Mouse (Mus musculus) testis, adult 2 months (tissue): ENCODE measurements around the gene Gapdh.

Experiments used
- CTCF ChIP-seq: fragments of 200-500 bp; IDR thresholded peaks from 2 replicates; pipeline ENCODE4 v1.5.1; 2012; ENCODE audit warnings: low read depth, mild to moderate bottlenecking, inconsistent platforms, low read length, moderate library complexity; ENCODE audit not compliant: control insufficient read depth, insufficient read depth, insufficient replicate concordance
- POLR2A ChIP-seq: fragments of 200-500 bp; IDR thresholded peaks from 2 replicates; pipeline ENCODE4 v1.6.1; 2012; ENCODE audit warnings: low read depth, mild to moderate bottlenecking, inconsistent platforms, low read length, moderate library complexity; ENCODE audit not compliant: control insufficient read depth

DNA sequence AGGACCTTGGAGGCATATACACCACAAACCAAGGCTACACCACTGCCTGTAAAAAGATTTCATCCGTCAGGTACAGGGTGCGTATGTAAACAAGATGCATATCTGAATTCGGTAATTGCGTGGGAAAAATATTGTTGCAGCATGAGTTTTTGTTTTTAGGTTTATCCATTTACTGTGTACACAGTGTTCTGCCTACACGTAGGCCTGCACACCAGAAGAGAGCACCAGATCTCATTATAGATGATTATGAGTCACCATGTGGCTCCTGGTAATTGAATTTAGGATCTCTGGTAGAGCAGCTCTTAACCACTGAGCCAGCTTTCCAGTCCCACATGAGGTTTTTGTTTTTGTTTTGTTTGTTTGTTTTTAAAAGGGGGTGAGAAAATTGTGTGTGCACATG, 30.9 kb upstream of the Gapdh start:
- TF ChIP-seq POLR2A, result no peak
- no peak for TF ChIP-seq CTCF
